ENCODE assay signal across 9 mouse cellular contexts in genomic region chr1:130784054-130784453, GRCm38 (mm10). TPM values are rescaled to one million over a fixed set of nuclear protein-coding genes. Genes with fewer than 3 reads are reported as not detected.
A peak's percentile ranks its signal among the peaks of the same experiment; 100 is the strongest.
DNase-seq lines count a peak whose midpoint lies in the region; ATAC-seq and TF ChIP-seq lines count a peak whose summit lies in the region.
"Had no signal": no experiment of that assay in that cellular context is flagged by ENCODE, and none has a peak within 500 bp of the region (broad histone marks: within the 10 kb centered on the region; RNA-seq: fewer than 3 reads in every experiment).

No protein-coding gene starts in this region.

- ATAC-seq in common myeloid progenitor, adult 5-6 weeks (replicated peaks; ENCODE audit: low read depth, poor library complexity, severe bottlenecking) = 0 out of 2 replicates have a peak, but pooled peaks have one; percentile 47
- 0 out of 2 replicates have a peak, but pooled peaks have one; percentile 34 for ATAC-seq in lung, embryonic 16.5 days (ENCODE audit: low read depth)
- no peak for ATAC-seq in forebrain, embryonic 11.5 days (replicated peaks; ENCODE audit: low FRiP score)

- intact Hi-C loops in gastrocnemius, adult 2 months (cut with DNase I) = no loop called here

- DNase-seq in gastrocnemius, adult 2 months = no peak
- DNase-seq in gastrocnemius, postnatal 10 days = no peak
- DNase-seq in right cerebral cortex, adult 2 months (ENCODE audit: low spot score in 2 of 2) = peak; percentile 23 to 29
- DNase-seq in right cerebral cortex, postnatal 4 days = no peak
- no peak for DNase-seq in forebrain, embryonic 11.5 days (ENCODE audit: low spot score)
- DNase-seq in frontal cortex, postnatal 10 days (ENCODE audit: low spot score in 2 of 2) = no peak

- 11% methylated on average over 4 of the region's 4 CpGs for WGBS in lung, embryonic 16.5 days
- 43% methylated on average over 4 of the region's 4 CpGs for WGBS in forebrain, embryonic 11.5 days

- H3K27me3 ChIP-seq in lung, embryonic 16.5 days (ENCODE audit: control insufficient read depth, insufficient read depth, low read depth, low read length) = no peaks in the 10 kb centered on the region
- H3K27me3 ChIP-seq in forebrain, embryonic 11.5 days (ENCODE audit: control insufficient read depth, insufficient read depth, low read length) = no peaks in the 10 kb centered on the region
- H3K27me3 ChIP-seq: neural tube, embryonic 13.5 days had no signal

- no peak overlapping the region for H3K4me2 ChIP-seq in lung, embryonic 16.5 days (ENCODE audit: low read depth, low read length)
- H3K4me2 ChIP-seq in forebrain, embryonic 11.5 days (ENCODE audit: low read depth, low read length, severe bottlenecking) = no peak overlapping the region
- H3K4me2 ChIP-seq: neural tube, embryonic 13.5 days had no signal

- H3K9ac ChIP-seq in lung, embryonic 16.5 days (ENCODE audit: low read length) = no peak overlapping the region
- H3K9ac ChIP-seq in forebrain, embryonic 11.5 days (ENCODE audit: low read length) = no peak overlapping the region
- H3K9ac ChIP-seq: neural tube, embryonic 13.5 days had no signal

- no peaks in the 10 kb centered on the region for H3K36me3 ChIP-seq in lung, embryonic 16.5 days (ENCODE audit: control insufficient read depth, insufficient read depth, low read length)
- no peaks in the 10 kb centered on the region for H3K36me3 ChIP-seq in forebrain, embryonic 11.5 days (ENCODE audit: control insufficient read depth, insufficient read depth, low read length)
- H3K36me3 ChIP-seq: neural tube, embryonic 13.5 days had no signal

- H3K9me3 ChIP-seq in lung, embryonic 16.5 days (ENCODE audit: control insufficient read depth, low read length) = no peaks in the 10 kb centered on the region
- no peaks in the 10 kb centered on the region for H3K9me3 ChIP-seq in forebrain, embryonic 11.5 days (ENCODE audit: control insufficient read depth, low read length)
- H3K9me3 ChIP-seq: neural tube, embryonic 13.5 days had no signal

- peak; percentile 53 for TF ChIP-seq CTCF in gastrocnemius, adult 2 months (IDR thresholded peaks at IDR 0.05)

- H3K4me1 ChIP-seq in lung, embryonic 16.5 days (replicated peaks; ENCODE audit: control insufficient read depth, insufficient read depth, low read length) = no peaks in the 10 kb centered on the region
- no peaks in the 10 kb centered on the region for H3K4me1 ChIP-seq in forebrain, embryonic 11.5 days (replicated peaks; ENCODE audit: control insufficient read depth, insufficient read depth, low read length)
- H3K4me1 ChIP-seq: neural tube, embryonic 13.5 days had no signal

- no peak overlapping the region for H3K4me3 ChIP-seq in gastrocnemius, adult 2 months
- H3K4me3 ChIP-seq in lung, embryonic 16.5 days (ENCODE audit: low read length) = no peak overlapping the region
- no peak overlapping the region for H3K4me3 ChIP-seq in forebrain, embryonic 11.5 days (ENCODE audit: low read depth, low read length)
- H3K4me3 ChIP-seq: neural tube, embryonic 13.5 days had no signal

- H3K27ac ChIP-seq in gastrocnemius, adult 2 months = no peak overlapping the region
- no peak overlapping the region for H3K27ac ChIP-seq in lung, embryonic 16.5 days (ENCODE audit: low read length)
- H3K27ac ChIP-seq in forebrain, embryonic 11.5 days (ENCODE audit: low read depth, low read length) = no peak overlapping the region
- H3K27ac ChIP-seq: neural tube, embryonic 13.5 days had no signal

RNA-seq across cellular contexts. Expression of gene Fcamr, which starts 16.6 kb away (rescaled TPM):
- total RNA-seq in gastrocnemius, adult 2 months (2021) = under 1 TPM in 1 of 2 experiments, not detected in 1; 0.14 TPM
- not detected for total RNA-seq in gastrocnemius, postnatal 10 days (2021)
- not detected in 2 replicates for total RNA-seq in common myeloid progenitor, adult 5-6 weeks (2017)
- 0.11 TPM in 1 of 2 replicates, not detected in the other for polyA plus RNA-seq in lung, embryonic 16.5 days (2015; fragmentation: Nextera tagmentation; extraction: Ambion mirVana)
- polyA plus RNA-seq in forebrain, embryonic 11.5 days (2014; fragmentation: Nextera tagmentation; extraction: Ambion mirVana) = not detected in 2 replicates
- polyA plus RNA-seq: neural tube, embryonic 13.5 days had no signal

RNA-seq across cellular contexts. Expression of gene Pigr, which starts 42.4 kb away (rescaled TPM):
- total RNA-seq in gastrocnemius, adult 2 months (2021) = not detected
- not detected for total RNA-seq in gastrocnemius, postnatal 10 days (2021)
- total RNA-seq in common myeloid progenitor, adult 5-6 weeks (2017) = not detected in 2 replicates
- 0.06 and 0.14 TPM in 2 replicates for polyA plus RNA-seq in lung, embryonic 16.5 days (2015; fragmentation: Nextera tagmentation; extraction: Ambion mirVana)
- not detected in 2 replicates for polyA plus RNA-seq in forebrain, embryonic 11.5 days (2014; fragmentation: Nextera tagmentation; extraction: Ambion mirVana)
- polyA plus RNA-seq: neural tube, embryonic 13.5 days had no signal

RNA-seq across cellular contexts. Expression of gene AA986860, which starts 52.3 kb away (rescaled TPM):
- under 1 TPM; 0.20 to 0.43 TPM for total RNA-seq in gastrocnemius, adult 2 months (2021)
- under 1 TPM; 0.68 to 0.88 TPM for total RNA-seq in gastrocnemius, postnatal 10 days (2021)
- total RNA-seq in common myeloid progenitor, adult 5-6 weeks (2017) = 0.37 and 0.44 TPM in 2 replicates
- polyA plus RNA-seq in lung, embryonic 16.5 days (2015; fragmentation: Nextera tagmentation; extraction: Ambion mirVana) = 21.0 and 21.2 TPM in 2 replicates
- 0.83 and 1.1 TPM in 2 replicates for polyA plus RNA-seq in forebrain, embryonic 11.5 days (2014; fragmentation: Nextera tagmentation; extraction: Ambion mirVana)

RNA-seq across cellular contexts. Expression of gene Pfkfb2, which starts 55.0 kb away (rescaled TPM):
- 10 to 100 TPM; 11.6 to 15.5 TPM for total RNA-seq in gastrocnemius, adult 2 months (2021)
- total RNA-seq in gastrocnemius, postnatal 10 days (2021) = 10 to 100 TPM in 1 of 2 experiments, 1 to 10 TPM in 1; 9.2 to 13.9 TPM
- total RNA-seq in common myeloid progenitor, adult 5-6 weeks (2017) = 19.4 and 22.3 TPM in 2 replicates
- polyA plus RNA-seq in lung, embryonic 16.5 days (2015; fragmentation: Nextera tagmentation; extraction: Ambion mirVana) = 10.7 and 11.5 TPM in 2 replicates
- 7.3 and 8.6 TPM in 2 replicates for polyA plus RNA-seq in forebrain, embryonic 11.5 days (2014; fragmentation: Nextera tagmentation; extraction: Ambion mirVana)

Comparison
In these comparisons a context has a peak if more than half of its experiments do, and no peak if none do; other contexts are left out.
1. DNase-seq: peak in right cerebral cortex, adult 2 months (2 of 2); none in gastrocnemius, adult 2 months (single experiment), gastrocnemius, postnatal 10 days (single experiment), right cerebral cortex, postnatal 4 days (single experiment), forebrain, embryonic 11.5 days (single experiment) and frontal cortex, postnatal 10 days (0 of 2).